Mouse (Mus musculus) cerebellum, adult 2 months (tissue): ENCODE measurements around the gene Pbx2. TPM values are rescaled to one million over a fixed set of nuclear protein-coding genes. Genes with fewer than 3 reads are reported as not detected.

Experiments
- DNase-seq, 2 experiments: peaks; one replicate each; pipeline ENCODE4 v3.0.0; 2021
- H3K27ac ChIP-seq: fragments of 200-500 bp; 2 replicates; pipeline ENCODE4 v1.5.1; 2012; ENCODE audit warnings: low read length, control low read depth, inconsistent platforms; ENCODE audit not compliant: insufficient read depth
- H3K27me3 ChIP-seq: fragments of 200-500 bp; 2 replicates; pipeline ENCODE4 v1.6.1; 2012; ENCODE audit warnings: inconsistent platforms, mild to moderate bottlenecking, low read length, moderate library complexity; ENCODE audit not compliant: control insufficient read depth, insufficient read depth
- H3K4me1 ChIP-seq: fragments of 200-500 bp; 2 replicates; pipeline ENCODE4 v1.6.1; 2011; ENCODE audit warnings: low read length; ENCODE audit not compliant: control insufficient read depth, insufficient read depth
- H3K4me3 ChIP-seq: fragments of 200-500 bp; replicated peaks from 2 replicates; pipeline ENCODE3; 2011; ENCODE audit warnings: mild to moderate bottlenecking, low read depth, low read length, control low read depth; ENCODE audit not compliant: insufficient read depth
- CTCF ChIP-seq: fragments of 200-500 bp; IDR thresholded peaks from 2 replicates; pipeline ENCODE4 v1.5.1; 2011; ENCODE audit warnings: low read depth, mild to moderate bottlenecking, control low read depth, low read length, moderate library complexity, borderline replicate concordance; ENCODE audit not compliant: insufficient read depth
- POLR2A ChIP-seq: fragments of 200-500 bp; IDR thresholded peaks from 2 replicates; pipeline ENCODE4 v1.6.1; 2011; ENCODE audit warnings: low read length, control low read depth, borderline replicate concordance; ENCODE audit not compliant: insufficient read depth
- WGBS: fragments of 180-500 bp; shearing (Covaris S2); methylation state at CpG from one replicate; pipeline ENCODE4 v1.1.7; 2018; 5-methylcytosine and 5-hydroxymethylcytosine counted together
- polyA plus RNA-seq: library from polyadenylated mRNA; depleted of rRNA; stranded (reverse); fragments of >200 nt; gene quantifications from 2 replicates; pipeline ENCODE4 v1.2.3, GENCODE M21; 2012

Gene Pbx2
- polyA plus RNA-seq, 1 experiment: 69.5 TPM

DNA sequence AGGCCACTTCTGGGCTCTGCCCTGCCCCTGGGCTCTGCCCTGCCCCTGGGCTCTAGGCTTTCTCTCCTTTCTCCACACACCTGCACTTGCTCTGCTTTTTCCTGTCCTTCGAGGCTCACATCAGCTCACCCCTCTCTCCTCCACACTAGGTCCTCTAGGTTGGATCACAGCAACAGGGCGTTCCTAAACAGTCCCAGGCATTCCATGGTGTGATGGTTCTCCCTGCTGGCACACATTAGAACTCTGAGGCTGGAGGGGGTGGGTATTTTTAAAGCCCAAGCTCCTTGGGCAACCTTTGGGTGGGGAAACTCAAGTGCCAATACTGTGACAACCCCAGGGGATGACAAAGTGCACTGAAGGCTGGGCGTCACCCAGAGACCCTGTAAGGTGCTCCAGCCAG is 46.4 kb downstream of the Pbx2 start:
- Histone ChIP-seq H3K4me1 (peaks cover 50% of the 10 kb centered on the region), H3K4me3 (no peak overlapping the region), H3K27ac (0 out of 2 replicates have a peak overlapping the region, but pooled peaks have one; percentile 27), H3K27me3 (no peaks in the 10 kb centered on the region)
- peak in 1 of 2 experiments; percentile 36 for DNase-seq
- no peak for TF ChIP-seq POLR2A
- TF ChIP-seq CTCF: no peak
- WGBS: 44% methylated on average over 3 of the region's 3 CpGs

DNA sequence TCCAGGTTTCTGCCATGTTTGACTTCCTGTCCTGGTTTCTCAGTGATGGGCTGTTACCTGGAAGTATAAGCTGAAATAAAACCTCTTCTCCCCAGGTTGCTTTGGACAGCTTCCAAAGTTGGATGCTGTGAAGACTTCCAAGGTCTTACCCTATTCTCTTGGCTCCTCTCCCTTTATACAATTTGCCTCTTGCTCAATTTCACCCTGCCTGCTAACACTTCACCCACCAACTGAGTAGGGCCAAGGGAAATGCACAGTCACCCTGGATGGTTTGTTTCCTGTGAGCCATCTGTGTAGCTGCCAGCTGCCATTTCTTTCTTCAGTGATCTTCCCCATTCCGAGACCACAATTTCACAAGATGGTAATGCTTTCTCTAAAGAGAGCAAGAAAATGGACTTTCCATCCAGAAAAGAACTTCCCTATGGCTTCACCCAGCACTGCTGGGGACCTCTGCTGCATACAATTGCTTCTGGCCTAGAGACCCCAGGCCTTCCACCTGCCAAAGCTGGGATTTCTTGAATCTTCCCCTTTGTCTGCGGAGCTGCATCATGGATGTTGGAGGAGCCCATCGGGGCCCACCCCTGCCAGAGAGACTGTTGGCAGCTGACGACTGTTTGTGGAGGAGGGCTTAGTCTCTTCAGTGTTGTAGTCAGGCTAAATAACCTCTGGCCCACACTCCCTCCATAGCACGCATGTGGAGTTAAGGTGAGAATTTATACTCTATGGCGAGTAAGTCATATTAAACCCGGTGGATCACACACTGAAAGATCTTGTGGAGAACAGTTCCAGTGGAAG is 48.6 kb downstream of the Pbx2 start:
- WGBS: 51% methylated on average over 7 of the region's 7 CpGs
- H3K27me3 ChIP-seq: no peaks in the 10 kb centered on the region
- peak overlapping the region; percentile 98 for H3K27ac ChIP-seq
- TF ChIP-seq POLR2A (no peak), CTCF (no peak)
- H3K4me3 ChIP-seq: no peak overlapping the region
- H3K4me1 ChIP-seq: peaks cover 54% of the 10 kb centered on the region
- peak; percentile 44 to 52 for DNase-seq

DNA sequence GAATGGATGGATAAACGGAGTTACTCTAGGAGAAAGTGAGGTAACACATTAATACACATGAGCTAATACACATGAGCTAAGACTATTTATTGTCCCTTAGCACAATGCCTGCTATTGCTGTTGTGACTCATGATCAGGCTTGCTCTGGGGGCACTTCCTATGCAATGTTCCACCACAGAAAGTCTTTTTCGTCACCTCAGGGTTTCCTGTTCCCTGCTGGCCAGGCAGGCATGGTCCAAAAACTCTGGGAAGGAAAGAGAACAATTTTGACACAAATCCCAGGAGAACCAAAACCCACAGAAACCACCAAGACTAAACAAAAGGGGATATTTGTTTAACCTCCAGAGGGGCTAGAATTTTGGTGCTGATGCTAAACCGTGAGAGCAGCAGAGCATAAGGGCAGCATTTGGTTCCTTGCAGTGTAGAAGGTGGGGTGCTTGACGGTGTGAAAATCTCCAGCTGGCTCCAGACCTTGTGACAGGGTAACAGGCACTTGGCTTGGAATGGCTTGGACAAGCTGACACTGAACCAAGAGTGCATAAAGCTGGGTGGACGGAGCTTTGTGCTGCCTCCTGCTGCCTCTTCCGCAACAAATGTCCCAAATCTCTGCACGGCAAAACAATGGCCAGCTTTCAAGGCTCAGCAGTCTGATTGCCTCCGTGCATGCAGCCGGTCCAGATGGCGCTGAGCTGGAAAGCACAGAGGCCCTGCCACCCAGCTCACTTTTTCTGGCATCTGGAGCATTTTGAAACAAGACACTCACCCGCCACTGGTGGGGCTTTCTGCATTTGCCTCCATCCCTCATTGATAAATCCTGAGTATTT is 49.9 kb downstream of the Pbx2 start:
- Histone ChIP-seq H3K4me1 (peaks cover 49% of the 10 kb centered on the region), H3K27me3 (no peaks in the 10 kb centered on the region), H3K4me3 (peak overlapping the region; percentile 25), H3K27ac (peak overlapping the region; percentile 98)
- DNase-seq: peak; percentile 88 to 97
- 2% methylated on average over 11 of the region's 11 CpGs for WGBS
- TF ChIP-seq POLR2A (peak; percentile 57; the same call in 1 of the 2 replicates), CTCF (peak; percentile 49; the same call in 1 of the 2 replicates)

DNA sequence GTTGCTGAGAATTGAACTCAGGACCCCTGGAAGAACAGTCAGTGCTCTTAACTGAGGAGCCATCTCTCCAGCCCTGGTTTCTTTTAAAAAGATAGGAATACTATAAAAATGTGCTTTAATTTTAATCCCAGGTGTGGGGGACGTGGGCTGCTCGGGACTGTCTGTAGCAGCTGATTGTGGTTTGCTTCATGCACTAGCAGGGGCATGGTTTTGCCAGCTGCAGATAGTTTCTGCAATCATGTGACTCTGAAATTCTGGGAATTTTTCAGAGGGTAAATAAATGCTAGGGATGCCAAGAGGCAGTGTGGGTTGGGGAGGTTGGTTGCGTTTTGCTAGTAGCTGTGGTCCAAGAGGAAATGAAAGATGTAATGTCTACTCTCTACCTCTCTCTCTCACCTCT is 50.9 kb downstream of the Pbx2 start:
- no peak overlapping the region for H3K4me3 ChIP-seq
- no peak for TF ChIP-seq CTCF
- no peak for TF ChIP-seq POLR2A
- WGBS: 69% methylated on average over 3 of the region's 3 CpGs
- peak overlapping the region; percentile 76 for H3K27ac ChIP-seq
- DNase-seq: peak; percentile 16 to 28
- H3K27me3 ChIP-seq: no peaks in the 10 kb centered on the region
- H3K4me1 ChIP-seq: peaks cover 49% of the 10 kb centered on the region

DNA sequence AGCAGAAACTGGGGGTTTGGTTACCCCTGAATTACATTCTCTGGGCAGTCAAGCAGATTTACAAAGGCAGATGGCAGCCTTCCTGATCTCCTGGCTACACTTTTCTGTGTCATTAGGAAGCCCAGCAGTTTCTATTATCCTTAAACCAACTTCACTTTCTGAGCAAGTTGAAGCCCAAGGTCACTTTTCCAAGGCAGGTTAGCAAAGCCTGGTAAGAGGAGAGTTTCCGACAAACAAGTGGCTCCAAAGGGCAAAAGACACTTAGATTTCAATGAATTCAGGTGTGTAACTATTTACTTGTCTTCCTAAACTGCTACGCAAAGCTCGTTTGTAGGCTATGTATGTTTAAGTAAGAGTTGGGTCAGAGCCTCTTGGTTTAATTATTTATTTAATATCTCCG is 52.3 kb downstream of the Pbx2 start:
- WGBS: 75% methylated on average over 4 of the region's 4 CpGs
- peak in 1 of 2 experiments; percentile 23 for DNase-seq

DNA sequence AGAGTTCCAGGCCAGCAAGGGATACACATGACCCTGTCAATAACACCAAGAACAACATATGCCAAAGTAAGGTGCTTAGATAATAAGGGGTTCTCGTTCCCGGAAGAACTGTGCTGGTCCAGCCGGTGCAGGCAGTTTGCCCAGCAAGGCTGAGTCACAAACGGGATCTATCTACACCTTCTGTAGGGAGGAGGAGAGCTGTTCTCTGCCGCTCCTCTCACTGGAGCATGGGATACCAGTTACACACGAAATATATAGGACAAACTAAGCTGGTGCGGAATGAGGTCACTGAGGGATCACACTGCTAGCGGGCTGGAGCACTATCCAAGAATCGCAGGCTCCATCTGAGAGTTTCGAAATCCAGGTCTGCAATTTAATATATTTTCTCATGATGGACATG is 52.9 kb downstream of the Pbx2 start:
- Histone ChIP-seq H3K27ac (peak overlapping the region; percentile 75; the same call in 1 of the 2 replicates), H3K4me1 (peaks cover 43% of the 10 kb centered on the region), H3K27me3 (no peaks in the 10 kb centered on the region), H3K4me3 (peak overlapping the region; percentile 38)
- peak; percentile 81 to 90 for DNase-seq
- TF ChIP-seq POLR2A (peak; percentile 35; the same call in 1 of the 2 replicates), CTCF (no peak)
- 18% methylated on average over 10 of the region's 10 CpGs for WGBS

More for the DNA sequence above, 52.3 kb downstream of the Pbx2 start:
- no peak for TF ChIP-seq POLR2A
- TF ChIP-seq CTCF: no peak
- H3K27ac ChIP-seq: peak overlapping the region; percentile 17; the same call in 1 of the 2 replicates
- H3K4me1 ChIP-seq: peaks cover 43% of the 10 kb centered on the region
- H3K4me3 ChIP-seq: no peak overlapping the region
- H3K27me3 ChIP-seq: no peaks in the 10 kb centered on the region

DNA sequence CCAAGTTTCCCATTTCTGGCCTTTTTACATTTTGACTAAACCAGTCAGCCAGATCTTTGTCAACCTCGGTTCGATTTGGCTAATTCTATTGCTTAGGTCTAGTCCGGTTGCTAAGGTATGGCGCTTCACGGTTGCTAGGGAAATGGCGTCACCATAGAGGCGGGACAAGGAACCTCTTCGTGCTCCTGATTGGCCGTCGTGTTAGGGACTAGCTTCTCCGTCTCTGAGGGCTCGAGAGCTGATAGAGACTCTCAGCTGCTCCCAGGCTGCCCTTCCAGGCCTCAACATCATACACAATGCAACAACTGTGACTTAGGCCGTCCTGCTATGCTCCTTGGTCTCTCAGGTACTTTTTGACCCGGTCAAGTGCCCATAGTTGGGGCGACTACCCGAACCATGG is 53.5 kb downstream of the Pbx2 start, which contains the start of gene Fkbpl:
TSS of gene Fkbpl (plus strand) at position 157 of the 400 bp plus-strand sequence.
- Histone ChIP-seq H3K27ac (peak within 1 kb of the TSS; percentile 75; the same call in 1 of the 2 replicates), H3K4me1 (peaks cover 37% of the 10 kb centered on the region), H3K27me3 (no peaks in the 10 kb centered on the region), H3K4me3 (peak within 1 kb of the TSS; percentile 99)
- under 1% methylated on average over 16 of the region's 16 CpGs for WGBS
- TF ChIP-seq CTCF (no peak), POLR2A (peak; percentile 49; the same call in 1 of the 2 replicates)
- peak; percentile 98 for DNase-seq
